Mouse (Mus musculus) cortical plate, adult 2 months (tissue): Measurements from ENCODE around the gene B3gnt2. TPM values are rescaled to one million over a fixed set of nuclear protein-coding genes. Genes with fewer than 3 reads are reported as not detected.

Experiments used
- H3K27ac ChIP-seq: fragments of 200-500 bp; 2 replicates; pipeline ENCODE4 v1.5.1; 2012; ENCODE audit warnings: low read length, control low read depth, inconsistent platforms; ENCODE audit not compliant: insufficient read depth
- H3K4me1 ChIP-seq: fragments of 200-500 bp; 2 replicates; pipeline ENCODE4 v1.6.1; 2011; ENCODE audit warnings: low read length; ENCODE audit not compliant: control insufficient read depth, insufficient read depth
- H3K4me3 ChIP-seq: fragments of 200-500 bp; 2 replicates; pipeline ENCODE4 v1.5.1; 2011; ENCODE audit warnings: mild to moderate bottlenecking, low read length, control low read depth; ENCODE audit not compliant: insufficient read depth
- CTCF ChIP-seq: fragments of 200-500 bp; IDR thresholded peaks from 2 replicates; pipeline ENCODE4 v1.5.1; 2011; ENCODE audit warnings: mild to moderate bottlenecking, control low read depth, low read length; ENCODE audit not compliant: insufficient read depth; ENCODE audit errors: extremely low read depth
- POLR2A ChIP-seq: fragments of 200-500 bp; IDR thresholded peaks from 2 replicates; pipeline ENCODE4 v1.6.1; 2011; ENCODE audit warnings: mild to moderate bottlenecking, low read length, control low read depth; ENCODE audit not compliant: insufficient read depth; ENCODE audit errors: extremely low read depth
- polyA plus RNA-seq: library from polyadenylated mRNA; depleted of rRNA; stranded (reverse); fragments of >200 nt; gene quantifications from 2 replicates; pipeline ENCODE4 v1.2.3, GENCODE M21; 2012

Gene B3gnt2
- polyA plus RNA-seq, 1 experiment = 11.2 TPM

DNA sequence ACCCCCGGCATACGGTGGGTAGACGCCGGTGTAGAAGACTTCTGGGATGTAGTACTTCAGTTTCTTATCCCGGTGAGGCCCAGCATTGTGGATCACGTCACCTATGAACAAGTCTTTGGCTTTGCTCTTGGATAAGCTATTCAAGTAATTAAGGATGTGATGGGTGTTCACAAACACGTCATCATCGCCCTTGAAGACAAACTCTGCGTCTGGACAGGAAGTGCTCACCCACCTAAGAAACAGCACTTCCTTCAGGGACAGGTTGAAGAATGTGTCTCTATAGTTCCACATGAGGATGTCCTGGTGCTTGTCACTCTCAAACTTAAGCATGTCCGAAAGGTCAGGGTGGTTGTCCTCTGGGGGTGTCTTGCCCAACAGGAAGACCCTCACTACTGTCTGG is 24.5 kb downstream of the B3gnt2 start:
- Histone ChIP-seq H3K27ac (no peak overlapping the region), H3K4me1 (peaks cover 2% of the 10 kb centered on the region; the same call in 1 of the 2 replicates), H3K4me3 (no peak overlapping the region)
- TF ChIP-seq POLR2A = no peak
- no peak for TF ChIP-seq CTCF

DNA sequence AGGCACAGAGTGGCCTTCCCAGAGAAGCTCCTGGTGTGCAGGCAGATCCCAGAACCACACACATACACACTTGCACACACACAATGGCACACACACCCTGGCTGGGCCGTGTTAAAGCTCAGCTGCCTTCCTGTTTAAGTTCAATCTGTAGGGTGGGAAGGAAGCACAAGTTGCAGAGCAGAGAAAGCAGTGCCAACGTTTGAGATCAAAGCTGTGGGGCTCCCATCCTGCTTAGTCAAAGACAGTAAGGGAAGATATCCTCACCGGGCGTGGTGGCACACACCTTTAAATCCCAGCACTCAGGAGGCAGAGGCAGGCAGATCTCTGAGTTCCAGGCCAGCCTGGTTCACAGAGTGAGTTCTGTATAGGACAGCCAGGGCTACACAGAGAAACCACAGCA is 28.2 kb downstream of the B3gnt2 start:
- Histone ChIP-seq H3K27ac (no peak overlapping the region), H3K4me3 (no peak overlapping the region), H3K4me1 (peaks cover 16% of the 10 kb centered on the region)
- no peak for TF ChIP-seq CTCF
- TF ChIP-seq POLR2A = no peak

DNA sequence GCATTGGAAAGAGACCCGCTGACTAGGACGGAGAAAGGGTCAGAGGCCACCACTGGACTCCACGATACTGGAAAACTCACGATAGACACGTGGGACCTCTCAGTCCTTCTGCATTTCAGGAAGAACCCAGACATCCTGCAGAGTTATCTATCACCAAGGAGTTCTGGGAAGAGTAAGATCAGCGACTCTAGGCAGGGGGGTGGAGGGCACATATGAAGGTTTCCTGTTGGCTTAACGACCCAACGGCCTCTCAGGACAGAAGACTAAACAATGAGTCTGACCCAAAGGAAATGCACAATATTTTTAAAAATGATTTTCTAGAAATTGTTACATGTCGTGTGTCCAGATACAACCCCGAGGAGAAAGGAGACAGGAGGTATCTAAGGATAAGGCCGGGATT is 28.8 kb downstream of the B3gnt2 start:
- TF ChIP-seq POLR2A (no peak), CTCF (no peak)
- Histone ChIP-seq H3K27ac (no peak overlapping the region), H3K4me1 (peaks cover 14% of the 10 kb centered on the region), H3K4me3 (no peak overlapping the region)

DNA sequence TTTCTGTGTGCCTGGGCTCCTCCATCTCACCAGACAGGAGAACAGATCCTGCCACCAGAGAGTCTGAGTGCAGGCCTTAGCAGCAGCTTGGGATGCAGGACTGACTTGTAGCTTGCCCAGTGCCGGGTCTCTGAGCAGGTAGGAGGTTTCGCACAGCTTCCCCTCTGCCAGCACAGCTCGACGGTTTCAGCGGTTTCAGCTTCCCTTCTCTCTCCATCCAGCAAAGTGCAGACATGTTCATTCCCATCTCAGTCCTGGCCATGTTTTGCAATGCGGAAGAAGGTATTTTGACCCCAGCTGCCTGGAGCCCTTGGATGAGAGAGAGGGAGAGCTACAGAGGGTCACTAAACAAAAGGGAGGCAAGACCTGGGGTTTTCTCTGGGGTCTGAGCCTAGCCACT is 30.1 kb downstream of the B3gnt2 start:
- no peak overlapping the region for H3K27ac ChIP-seq
- no peak overlapping the region for H3K4me3 ChIP-seq
- TF ChIP-seq POLR2A = no peak
- TF ChIP-seq CTCF = no peak
- peaks cover 14% of the 10 kb centered on the region for H3K4me1 ChIP-seq

DNA sequence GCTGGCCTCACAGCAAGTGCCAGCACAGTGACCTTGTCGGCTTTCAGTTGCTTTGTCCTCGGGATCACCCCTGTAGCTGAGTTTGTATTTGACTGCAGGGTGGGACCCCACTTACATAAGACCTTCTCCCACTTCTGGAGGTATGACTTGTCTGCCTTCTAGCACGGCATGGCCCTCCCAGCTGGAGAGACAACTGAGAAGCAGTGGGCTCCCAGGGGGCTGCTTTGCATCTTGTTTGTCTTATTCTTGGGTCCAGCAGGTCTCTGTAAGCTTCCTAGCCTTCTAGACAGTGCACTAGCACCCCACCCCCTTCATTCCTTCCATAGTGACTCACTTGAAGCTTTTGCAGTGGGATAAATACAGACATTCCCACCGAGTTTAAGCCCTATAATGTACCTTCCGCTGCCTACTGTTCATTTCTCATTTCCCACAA is 30.6 kb downstream of the B3gnt2 start:
- TF ChIP-seq CTCF (no peak), POLR2A (no peak)
- no peak overlapping the region for H3K4me3 ChIP-seq
- no peak overlapping the region for H3K27ac ChIP-seq
- peaks cover 14% of the 10 kb centered on the region for H3K4me1 ChIP-seq

DNA sequence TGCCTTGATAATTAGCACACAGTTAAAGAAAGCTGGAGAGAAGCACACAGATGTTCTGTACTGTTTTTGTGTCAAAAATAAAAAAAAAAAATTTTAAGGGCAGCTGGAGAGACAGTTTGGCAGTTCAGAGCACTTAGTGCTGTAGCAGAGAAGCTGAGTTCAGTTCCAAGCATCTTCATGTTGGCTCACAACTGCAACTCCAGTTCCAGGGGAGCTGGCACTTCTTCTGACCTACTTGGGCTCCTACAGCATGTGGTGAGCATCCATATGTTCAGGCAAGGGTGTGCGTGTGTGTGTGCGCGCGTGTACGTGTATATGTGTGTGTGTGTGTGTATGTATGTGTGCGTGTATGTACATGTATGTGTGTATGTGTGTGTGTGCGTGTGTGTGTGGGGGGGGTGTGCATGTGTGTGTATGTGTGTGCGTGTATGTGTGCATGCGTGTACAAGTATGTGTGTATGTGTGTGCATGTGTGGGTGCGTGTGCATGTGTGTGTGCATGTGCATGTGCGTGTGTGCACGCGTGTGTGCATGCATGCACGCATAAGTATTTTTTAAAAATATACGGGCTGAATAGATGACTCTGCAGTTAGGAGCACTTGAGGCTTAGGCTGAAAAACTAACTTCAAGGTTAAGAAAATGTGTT is 31.7 kb downstream of the B3gnt2 start:
- no peak overlapping the region for H3K4me3 ChIP-seq
- H3K4me1 ChIP-seq = peaks cover 14% of the 10 kb centered on the region
- H3K27ac ChIP-seq = no peak overlapping the region
- TF ChIP-seq CTCF (no peak), POLR2A (no peak)

DNA sequence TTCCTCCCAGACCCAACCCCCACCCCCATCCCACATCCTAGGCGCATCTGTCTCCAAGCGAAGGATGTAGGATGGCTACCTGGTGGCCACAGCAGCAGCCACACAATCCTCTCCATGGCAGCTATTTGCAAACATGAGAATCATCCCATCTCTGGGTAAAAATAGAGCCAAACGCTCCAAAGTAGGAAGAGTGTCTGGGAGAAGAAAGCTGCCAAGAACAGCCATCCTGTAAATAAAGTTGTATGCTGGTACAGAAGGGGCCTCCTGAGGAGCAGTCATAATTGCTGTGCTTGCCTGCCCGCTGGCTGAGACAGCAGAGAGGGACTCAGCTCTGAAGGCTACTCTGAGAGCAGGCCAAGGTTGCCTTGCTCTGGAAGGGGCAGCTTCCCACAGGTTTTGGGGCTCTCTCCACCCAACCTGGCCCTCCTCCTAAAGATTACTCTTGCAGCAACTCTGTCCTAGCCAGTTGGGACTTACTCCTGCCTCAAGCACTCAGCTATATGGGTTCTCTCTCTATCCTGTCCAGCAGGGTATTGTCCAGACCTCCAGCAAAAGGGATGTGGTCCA is 33.2 kb downstream of the B3gnt2 start:
- Histone ChIP-seq H3K27ac (0 out of 2 replicates have a peak overlapping the region, but pooled peaks have one; percentile 18), H3K4me1 (peaks cover 14% of the 10 kb centered on the region), H3K4me3 (no peak overlapping the region)
- TF ChIP-seq POLR2A (no peak), CTCF (no peak)

DNA sequence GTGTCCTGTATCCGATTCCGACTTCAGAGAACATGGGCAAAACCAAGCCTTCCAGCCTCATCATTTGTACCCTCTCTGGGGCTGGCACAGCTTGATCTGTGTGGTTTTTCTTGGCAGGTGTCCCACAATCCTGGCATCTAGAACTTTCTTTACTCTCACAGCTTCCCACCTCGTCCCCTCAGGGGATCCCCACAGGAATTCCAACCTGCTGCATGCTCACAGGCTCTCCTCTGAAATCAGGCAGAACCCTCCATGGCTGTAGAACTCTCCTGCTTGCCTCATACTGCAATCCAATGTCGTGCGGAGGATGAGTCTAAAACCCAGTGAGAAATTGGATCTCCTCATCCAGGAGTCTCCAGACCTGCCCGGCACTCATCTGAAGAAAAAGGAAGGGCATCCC is 34.1 kb downstream of the B3gnt2 start:
- no peak overlapping the region for H3K27ac ChIP-seq
- peaks cover 14% of the 10 kb centered on the region for H3K4me1 ChIP-seq
- TF ChIP-seq CTCF (no peak), POLR2A (no peak)
- H3K4me3 ChIP-seq = no peak overlapping the region

DNA sequence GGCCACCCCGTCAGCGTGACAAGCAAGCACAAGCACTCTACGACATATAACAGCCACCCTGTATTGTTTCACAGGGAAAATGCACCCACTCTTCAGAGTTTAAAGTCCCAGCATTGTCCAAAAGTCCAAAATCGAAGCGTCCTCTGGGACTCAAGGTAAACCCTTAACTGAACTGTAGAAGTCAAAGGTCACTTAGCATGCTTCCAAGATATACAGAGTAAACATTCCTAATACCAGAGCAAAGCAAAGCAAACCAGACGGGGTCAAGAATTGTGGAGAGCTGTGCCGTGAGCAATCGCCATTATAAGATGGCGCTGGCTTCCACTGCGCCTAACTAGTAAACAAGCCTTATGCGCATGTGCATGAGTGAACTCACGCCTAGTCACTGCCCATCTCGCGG is 34.7 kb downstream of the B3gnt2 start:
- H3K4me3 ChIP-seq = no peak overlapping the region
- H3K27ac ChIP-seq = no peak overlapping the region
- TF ChIP-seq POLR2A (no peak), CTCF (no peak)
- H3K4me1 ChIP-seq = peaks cover 14% of the 10 kb centered on the region

DNA sequence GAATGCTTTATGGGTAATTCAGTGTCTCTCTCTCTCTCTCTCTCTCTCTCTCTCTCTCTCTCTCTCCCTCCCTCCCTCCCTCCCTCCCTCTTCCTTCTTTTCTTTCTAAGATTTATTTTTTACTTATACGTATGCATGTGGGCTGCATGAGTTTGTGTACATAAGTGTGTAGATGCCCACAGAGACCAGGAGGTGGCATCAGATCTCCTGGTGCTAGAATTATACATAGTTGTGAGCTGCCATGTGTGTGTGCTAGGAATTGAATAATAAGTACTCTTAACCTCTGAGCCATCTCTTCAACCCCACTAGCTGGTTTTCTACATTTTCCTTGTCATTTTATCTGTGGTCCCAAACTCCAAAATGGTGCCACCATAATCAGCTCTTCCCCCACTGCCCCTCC is 35.2 kb downstream of the B3gnt2 start:
- H3K4me1 ChIP-seq = peaks cover 14% of the 10 kb centered on the region
- H3K4me3 ChIP-seq = no peak overlapping the region
- no peak for TF ChIP-seq POLR2A
- no peak for TF ChIP-seq CTCF
- no peak overlapping the region for H3K27ac ChIP-seq
